Mouse (Mus musculus): Measurements from ENCODE around the gene Cinp.

The Cinp gene

DNA sequence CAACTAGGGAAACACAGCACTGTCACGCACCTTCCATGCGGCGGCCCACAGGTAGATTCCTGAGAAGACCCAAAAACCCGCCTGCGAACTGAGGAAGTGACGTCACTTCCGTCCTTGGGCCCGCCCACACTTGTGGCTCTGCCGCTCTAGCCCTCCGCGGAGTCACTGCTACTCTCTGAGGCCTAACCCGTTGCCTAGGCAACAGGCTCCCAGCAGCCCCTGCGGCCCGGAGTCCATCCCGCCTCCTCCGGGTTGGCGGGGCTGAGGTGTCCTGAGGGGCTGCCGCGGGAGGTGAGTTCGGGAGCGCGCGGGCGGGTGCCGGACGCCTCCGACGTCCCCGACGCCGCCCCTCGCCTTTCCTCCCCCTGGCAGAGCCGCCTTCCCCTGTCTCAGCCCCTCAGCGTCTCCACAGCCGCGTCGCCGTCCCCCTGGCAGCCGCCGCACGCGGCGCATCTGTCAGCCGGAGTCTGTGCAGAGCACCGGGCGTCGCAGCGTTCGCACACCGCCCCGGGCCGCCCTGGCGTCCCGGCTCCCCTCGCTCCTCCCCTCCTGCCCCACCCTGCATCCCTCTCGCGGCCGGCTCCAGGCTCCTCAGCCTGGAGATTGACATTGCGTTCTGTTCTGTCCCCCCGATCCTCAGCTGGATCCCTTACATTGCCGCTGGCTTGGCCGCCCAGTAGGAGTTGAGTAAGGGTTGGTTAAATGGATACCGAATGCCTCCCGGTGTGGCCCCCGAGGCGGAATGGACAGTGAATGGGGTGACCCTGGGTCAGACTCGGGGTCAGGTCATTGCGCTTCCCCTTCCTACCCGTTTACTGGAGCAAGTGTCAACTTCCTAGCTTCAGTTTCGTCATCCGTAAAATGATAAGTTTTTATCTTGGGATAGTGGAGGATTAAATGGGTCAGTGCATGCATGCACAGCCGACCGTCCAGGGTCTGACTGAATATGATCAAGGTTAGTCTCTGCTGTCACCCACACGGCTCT lies at the start of gene Cinp, which contains the start of gene Tecpr2:
Cinp (minus strand) TSS at position 110 of the 985 bp plus-strand sequence.
Tecpr2 (plus strand) TSS at position 229 of the 985 bp plus-strand sequence.
- DNase-seq (ENCODE audit: low read depth, low spot score): peak; percentile 98

DNA sequence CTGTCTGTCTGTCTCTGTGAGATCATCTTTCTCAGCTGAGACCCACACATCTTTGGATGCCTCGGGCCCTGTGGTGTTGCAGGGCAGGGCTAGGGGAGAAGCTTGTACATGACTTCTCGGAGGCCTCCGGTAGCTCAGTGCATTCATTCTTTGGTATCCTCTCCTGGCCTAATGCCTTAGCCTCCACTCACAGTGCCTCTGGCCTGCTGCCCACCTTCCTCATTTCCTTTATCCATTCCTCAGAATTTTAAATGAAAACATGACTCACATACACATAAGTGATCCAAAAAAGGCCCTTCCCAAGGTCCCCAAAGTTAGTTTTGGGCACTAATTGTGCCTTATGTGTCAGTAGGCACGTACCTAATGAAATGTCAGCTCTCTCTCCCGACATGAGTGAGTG lies 48.6 kb upstream of the Cinp start:
- DNase-seq (ENCODE audit: low read depth, low spot score): no peak

DNA sequence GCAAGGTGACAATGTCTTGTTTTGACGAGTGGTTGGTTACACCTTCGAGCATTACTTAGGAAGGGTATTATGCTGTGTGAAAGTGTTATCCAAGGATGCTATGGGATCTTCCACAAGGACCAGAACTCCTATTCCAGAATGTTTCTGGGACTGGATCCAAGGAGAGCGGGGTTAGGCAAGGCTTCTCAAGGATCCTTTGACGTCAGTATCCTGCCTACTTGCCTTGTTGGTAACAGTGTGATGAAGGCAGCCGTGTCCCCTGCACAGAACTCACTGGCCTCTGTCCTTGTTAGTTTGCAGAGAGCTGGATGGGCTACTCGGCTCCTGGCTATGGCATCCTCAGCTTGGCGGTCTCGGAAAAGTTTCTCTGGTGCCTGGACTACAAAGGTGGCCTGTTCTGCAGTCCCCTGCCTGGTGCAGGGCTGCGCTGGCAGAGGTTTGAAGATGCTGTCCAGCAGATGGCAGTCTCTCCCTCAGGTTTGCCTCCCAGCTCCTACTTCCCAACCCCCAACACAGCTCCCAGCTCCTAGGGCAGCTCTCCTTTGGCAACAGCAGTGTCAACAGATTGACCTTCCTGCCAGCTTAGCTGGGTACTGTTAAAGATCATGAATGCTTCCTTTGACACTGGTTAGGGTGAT lies 47.2 kb upstream of the Cinp start:
- DNase-seq (ENCODE audit: low read depth, low spot score): peak; percentile 74

DNA sequence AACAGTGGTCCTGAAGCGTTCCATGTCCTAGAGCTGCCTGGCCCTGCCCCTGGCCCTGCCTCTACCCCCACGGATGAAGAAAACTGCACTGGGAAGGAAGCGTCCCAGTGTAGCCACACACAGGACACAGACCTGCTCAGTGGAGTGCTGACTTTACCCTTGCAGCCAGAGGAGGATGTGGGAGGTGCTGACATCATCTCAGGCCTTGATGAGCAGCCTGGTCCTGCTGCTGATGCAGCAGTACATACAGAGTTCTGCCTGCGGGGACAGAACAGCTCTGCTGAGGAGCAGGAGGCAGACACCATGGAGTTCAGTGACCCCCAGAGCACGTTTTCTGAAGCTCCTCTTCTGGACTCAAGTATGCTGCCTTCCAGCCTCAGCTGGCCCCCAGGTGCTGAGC lies 43.9 kb upstream of the Cinp start:
- no peak for DNase-seq (ENCODE audit: low read depth, low spot score)

DNA sequence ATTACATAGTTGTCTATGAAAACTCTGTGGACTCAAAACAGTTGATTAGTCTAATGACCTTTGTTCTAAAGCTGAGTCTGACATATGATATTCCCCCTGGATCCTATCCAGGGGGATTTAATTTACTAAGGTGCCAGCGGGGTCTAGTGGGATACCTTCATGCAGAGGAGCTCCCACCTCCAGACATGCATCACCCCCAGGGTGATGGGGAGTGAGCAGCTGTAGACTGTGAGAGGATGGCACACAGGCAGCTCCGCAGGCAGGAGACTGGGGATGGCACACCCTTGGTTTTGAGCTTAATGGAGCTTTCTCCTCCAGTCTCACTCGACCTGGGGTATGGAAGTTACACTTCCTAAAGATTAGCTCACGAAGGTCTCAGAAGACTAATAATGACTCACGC lies 32.6 kb upstream of the Cinp start:
- DNase-seq (ENCODE audit: low read depth, low spot score): no peak

DNA sequence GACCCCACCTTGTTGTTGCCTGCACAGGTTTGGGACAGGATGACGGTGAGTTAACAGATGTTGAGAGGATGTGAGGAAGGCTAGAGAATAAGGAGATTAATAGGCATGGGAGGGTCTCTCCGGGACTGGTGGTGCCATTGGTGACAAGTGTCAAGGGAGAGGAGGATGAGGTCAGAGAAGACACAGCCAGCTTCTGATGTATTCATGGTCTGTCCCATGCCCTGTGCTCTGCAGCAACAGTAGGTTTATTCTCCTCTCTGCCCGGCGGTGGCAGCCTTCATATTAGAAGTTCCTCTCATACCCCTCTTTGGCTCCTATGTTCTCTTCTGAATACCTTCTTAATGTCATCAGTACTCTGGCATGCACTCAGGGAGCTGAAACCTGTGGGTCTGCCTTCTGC lies 31.3 kb upstream of the Cinp start:
- DNase-seq (ENCODE audit: low read depth, low spot score): no peak

DNA sequence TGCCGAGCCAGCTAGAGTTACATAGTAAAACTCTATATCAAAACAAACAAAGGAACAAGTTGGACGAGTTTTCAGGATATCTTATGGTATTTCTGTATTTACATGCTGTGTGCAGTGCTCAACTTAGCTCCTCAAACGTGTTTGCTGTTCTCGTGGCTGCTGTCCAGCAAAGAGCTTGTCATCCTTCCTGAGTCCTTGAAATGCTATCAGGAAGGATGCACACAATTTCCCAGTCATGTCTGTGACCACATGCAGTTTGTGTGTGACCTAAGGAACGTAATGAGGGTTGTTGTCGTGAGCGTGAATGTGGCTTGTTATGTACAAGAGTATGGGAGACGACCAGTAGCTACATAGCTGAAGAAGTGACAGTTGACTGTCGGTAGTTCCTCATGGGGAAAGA lies 26.8 kb upstream of the Cinp start:
- no peak for DNase-seq (ENCODE audit: low read depth, low spot score)

DNA sequence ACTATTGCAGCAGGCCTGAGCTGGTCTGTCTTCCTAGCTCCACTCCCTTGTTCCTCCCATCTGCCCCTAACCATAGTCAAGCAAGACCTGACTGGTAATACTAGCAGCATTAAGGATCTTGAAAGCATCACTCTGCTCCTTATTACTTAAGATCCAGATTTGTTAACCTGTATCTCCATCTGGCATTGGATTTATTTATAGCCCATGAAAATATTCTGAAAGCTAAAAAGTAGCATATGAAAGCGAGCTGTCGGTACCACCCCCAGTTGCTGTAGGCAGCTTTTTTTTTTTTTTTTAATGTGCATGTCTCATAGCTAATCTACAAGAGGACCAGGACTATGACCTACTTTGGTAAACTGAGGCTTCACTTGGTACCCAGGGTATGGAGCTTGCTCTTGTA lies 21.0 kb upstream of the Cinp start:
- no peak for DNase-seq (ENCODE audit: low read depth, low spot score)

DNA sequence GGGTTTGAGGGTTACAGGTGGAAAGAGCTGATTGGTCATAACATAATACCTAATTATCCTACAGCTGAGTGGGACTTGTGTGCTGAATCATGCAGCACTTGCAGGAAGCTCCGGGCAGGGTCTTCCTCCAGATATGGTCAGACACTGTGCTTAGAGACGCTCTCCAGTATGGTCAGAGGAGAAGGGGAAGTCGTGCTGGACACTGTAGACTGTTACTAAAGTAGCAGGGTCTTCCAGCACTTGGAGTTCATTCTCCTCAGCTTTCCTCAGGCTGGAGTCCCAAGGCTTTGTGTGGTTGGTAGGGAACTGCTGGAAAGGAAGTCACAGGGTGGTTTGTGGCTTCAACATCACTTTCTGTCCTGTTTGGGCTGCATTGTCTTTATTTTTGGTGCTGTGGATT lies 18.9 kb upstream of the Cinp start:
- DNase-seq (ENCODE audit: low read depth, low spot score): no peak

DNA sequence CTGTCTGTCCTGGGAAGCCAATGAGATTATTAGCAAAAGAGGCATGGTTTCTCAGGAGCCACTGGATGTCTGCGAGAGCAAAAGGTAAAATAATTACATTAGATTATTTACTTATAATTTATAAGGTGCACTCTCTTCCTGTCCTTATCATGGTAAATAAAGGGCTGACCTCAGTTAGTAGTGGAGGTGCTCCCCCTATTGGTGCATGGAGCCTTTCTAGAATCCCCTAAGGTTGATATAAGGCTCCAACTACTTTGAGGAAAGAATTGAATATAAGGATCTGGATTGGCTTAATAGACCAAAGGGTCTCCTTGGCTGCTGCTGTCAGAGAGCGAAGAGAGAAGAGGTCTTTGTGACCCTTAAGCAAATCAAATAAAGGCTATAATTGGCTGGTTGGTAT lies 14.6 kb upstream of the Cinp start:
- DNase-seq (ENCODE audit: low read depth, low spot score): no peak

DNA sequence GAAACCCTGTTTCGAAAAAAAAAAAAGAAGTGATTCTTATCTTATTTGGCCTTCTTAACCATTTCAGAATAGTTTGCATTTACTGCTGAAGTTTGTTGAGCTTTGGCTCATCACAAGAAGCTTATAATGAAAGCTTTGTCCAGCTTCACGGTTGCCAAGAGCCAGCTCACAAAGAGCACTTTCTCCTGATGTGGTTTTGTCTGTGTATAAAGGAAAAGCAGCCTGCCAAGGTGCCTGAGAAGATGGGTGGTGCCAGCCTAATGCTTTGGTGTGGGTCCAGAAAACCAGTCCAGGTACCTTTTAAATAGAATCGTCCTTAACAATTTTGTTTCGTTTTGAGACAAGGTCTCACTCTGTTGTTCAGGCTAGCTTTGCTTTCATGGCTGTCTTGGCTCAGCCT lies 13.2 kb upstream of the Cinp start:
- no peak for DNase-seq (ENCODE audit: low read depth, low spot score)

DNA sequence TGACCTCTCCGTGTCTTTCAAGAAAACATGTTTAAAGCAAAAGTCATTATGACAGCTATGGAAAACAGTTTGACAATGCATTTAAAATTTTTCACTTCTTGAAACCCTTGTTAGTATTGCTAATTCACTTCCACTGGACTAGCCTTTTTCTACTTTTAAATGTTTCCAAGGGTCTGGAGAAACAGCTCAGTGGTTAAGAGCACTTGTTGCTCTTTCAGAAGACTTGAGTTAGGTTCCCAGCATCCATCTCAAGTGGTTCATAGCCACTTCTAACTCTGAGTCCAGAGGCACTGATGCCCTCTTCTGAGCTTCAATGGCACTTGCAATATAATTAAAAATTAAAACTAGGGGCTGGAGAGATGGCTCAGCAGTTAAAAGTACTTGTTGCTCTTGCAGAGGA lies 2.9 kb upstream of the Cinp start:
- DNase-seq (ENCODE audit: low read depth, low spot score): no peak

DNA sequence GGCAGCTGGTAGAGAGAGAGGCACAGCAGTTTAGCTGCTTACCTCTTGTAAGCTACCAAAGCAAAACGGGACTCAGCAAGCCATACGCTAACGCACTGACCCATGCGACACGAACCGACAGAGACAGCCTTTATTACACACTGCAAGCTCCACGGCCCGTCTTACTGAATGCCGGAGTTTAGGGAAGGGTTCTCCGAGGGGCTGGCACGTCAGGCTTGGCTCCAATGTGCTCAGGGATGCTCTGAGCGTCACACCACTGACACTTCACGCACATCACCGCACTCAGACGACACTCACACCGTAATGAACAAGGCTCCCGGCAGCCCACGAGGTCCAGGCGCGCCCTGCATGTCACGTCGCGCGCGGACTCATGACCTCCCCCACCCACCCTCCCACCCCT lies 339 bp downstream of the Cinp start:
- peak; percentile 48 for DNase-seq (ENCODE audit: low read depth, low spot score)

DNA sequence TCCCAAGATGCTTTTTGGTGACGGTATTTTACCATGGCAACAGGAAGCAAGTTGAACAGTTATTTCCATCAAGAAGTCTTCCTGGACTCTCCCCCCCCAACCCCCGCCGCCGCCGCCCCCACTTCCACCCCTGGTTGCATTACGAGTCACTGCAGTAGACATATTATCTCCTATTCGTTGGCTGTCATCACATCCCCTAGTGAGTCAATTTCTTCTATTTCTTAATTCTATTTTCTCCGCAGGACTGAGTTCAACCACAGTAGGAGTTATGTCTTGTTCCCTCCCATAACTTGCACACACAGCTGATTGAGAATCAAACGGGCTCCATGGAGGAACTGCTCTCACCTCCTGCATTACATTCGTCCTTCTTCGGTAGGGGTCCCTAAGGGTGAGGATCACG lies 839 bp downstream of the Cinp start:
- DNase-seq (ENCODE audit: low read depth, low spot score): no peak

DNA sequence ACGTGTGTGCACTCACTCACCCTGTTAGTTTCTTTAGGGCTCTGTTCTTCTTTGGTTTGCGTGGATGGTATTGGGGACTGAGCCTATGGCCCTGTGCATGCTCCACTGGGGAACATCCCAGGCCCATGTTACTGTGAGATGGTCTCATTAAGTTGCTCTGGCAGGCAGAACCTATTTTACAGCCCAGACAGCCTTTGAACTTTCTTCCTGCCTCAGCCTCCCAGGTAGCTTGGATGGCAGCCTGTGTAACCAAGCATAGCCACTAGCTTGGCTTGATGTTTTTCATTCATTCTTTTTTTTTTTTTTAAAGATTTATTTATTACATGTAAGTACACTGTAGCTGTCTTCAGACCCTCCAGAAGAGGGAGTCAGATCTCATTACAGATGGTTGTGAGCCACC lies 3.7 kb downstream of the Cinp start:
- DNase-seq (ENCODE audit: low read depth, low spot score): no peak

DNA sequence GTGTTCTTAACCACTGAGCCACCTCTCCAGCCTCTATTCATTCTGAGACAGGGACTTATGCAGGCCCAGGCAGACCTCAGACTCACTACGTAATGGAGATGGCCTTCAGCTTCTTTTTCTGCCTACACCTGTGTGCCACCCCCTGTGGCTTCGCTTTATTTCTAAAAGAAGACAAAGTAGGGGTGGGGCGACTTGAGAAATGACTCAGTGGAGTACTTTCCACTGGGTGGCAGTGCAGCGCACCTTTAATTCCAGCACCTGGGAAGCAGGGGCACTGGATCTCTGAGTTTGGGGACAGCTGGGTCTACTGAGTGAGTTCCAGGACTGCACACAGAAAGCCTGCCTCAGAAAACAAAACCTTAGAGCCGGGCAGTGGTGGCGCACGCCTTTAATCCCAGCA lies 6.7 kb downstream of the Cinp start:
- DNase-seq (ENCODE audit: low read depth, low spot score): peak; percentile 31

DNA sequence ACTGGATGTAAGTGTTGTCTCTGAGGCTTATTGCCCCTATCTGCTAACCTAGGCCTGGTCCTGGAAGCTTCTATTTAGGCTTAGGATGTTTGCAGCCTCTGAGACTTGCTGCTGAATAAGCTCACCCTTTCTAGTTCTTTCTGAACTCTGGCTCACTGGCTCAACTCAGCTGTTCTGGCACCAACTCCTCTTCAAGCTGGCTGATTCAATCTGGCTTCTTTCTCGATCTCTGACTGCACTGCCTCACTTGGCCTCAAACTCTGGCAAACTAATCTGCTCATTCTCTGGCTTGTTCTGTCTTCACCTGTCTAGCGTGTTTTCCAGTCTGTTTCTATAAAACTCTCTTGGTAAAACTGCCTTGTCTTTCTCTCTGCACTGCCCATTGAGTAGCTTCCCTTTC lies 13.6 kb downstream of the Cinp start:
- no peak for DNase-seq (ENCODE audit: low read depth, low spot score)

DNA sequence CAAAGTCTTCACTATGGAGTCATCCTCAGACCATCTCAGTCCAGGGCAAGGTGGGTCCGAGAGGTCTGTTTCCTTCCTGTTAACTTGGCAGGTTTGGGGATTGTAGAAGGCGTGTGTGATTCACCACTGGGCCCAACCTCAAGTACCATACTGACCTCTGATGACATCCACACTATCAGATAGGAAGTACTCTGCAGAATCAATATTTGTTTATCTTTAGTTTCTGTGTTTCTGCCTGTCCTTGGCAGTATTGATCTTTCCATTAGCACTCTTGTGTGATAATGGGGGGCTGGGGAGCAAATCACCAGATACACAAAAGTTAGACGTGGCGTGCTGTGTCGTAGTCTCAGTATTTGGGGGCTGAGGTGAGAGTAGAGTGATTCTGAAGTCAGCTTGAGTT lies 17.7 kb downstream of the Cinp start:
- DNase-seq (ENCODE audit: low read depth, low spot score): no peak

DNA sequence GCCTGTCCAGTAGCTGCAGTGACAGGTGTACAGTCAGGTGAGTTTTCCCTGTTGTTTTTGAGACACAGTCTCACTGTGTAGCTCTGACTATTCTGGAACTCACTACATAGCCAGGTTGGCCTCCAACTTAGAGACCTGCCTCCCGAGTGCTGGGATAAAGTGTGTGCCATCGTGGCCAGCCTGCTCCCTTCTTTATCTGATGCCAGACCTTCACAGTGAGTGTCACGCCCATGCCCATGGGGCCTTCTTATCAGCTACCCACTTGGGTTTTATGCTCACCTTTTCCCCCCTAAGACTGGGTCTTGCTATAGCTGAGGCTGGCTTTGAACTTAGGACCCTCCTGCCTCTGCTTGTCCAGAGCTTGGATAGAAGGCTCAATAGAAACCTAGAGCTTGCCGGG lies 18.8 kb downstream of the Cinp start:
- DNase-seq (ENCODE audit: low read depth, low spot score): no peak

DNA sequence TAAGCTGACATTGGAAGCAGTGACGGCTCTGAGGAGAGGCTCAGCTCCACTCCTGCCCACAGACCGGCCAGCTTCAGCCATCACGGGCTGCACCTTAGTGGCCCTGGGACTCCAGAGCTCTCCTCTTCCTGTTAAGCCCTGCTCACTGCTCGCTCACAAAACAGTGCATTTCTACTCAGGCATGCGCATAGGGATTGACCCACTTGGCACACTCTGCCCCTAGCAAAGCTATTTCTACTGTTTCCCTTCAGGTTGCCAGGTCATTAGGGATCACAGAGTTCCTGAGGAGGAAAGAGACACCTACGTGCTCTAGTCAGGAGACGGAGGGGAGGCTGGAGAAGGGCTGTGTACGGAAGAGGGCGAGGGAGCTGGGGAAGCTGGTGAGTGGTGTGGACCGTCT lies 23.0 kb downstream of the Cinp start:
- no peak for DNase-seq (ENCODE audit: low read depth, low spot score)

DNA sequence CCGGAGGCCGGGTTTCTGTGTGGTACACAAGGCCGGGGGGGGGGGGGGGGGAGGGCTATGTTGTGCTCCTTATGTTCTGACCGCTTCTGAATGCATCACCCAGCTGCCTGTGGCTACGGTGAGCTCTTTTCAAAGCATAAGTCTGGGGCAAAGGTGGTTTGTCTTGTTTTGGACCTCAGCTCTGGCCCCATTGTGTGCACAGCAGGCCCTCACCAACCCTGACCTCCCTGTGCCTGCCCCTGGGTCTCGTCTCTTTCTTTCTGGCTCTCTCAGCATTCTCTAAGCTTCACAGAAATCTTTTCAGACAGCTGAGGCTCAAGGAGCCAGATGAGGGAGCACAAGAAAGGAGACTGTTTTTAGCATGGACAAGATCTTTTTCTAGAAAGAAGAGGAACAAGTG lies 23.4 kb downstream of the Cinp start:
- no peak for DNase-seq (ENCODE audit: low read depth, low spot score)

DNA sequence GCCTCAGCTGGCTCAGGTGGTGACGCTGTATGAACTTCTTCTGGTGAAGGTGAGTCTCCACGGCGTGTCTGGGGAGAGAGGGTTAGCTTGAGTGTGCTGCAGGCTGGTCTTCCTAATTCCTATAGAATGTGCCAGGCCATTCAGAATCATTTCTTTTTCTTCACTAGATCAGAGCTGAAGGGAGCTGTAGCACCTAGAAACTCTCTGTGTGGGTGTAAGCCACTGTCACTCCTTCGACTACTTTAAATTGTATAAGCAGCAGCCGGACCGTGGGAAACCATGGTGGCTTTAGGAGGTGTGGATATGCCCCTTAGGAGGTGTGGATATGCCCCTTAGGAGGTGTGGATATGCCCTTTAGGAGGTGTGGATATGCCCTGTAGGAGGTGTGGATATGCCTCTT lies 24.9 kb downstream of the Cinp start:
- DNase-seq (ENCODE audit: low read depth, low spot score): no peak

DNA sequence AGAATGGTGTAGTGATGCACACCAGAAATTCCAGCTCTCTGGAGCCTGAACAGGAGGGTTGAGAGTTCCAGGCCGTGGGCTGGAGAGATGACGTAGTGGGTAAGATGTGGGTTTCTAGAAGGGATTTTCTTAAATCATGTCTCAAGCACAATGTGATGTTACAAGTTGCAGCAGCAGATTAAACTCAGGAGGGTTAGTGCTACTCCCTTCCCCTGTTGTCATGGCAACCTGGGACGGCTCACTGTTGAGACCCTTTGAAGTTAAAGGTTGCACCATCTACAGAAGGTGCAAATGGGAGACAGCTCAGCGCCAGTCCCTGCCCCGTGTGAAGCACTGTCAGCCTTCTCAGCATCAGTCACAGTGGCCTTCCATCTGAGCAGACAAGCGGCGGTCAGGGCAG lies 27.7 kb downstream of the Cinp start:
- DNase-seq (ENCODE audit: low read depth, low spot score): no peak

All from A20 (cell line).